Mouse (Mus musculus) spleen, postnatal 4 days (tissue): ENCODE data around the gene Vmn2r68.

ENCODE experiments used
- DNase-seq, 2 experiments: peaks; one replicate each; pipeline ENCODE4 v3.0.0; 2022; ENCODE audit warnings: low spot score in 2 of 2

The Vmn2r68 gene

DNA sequence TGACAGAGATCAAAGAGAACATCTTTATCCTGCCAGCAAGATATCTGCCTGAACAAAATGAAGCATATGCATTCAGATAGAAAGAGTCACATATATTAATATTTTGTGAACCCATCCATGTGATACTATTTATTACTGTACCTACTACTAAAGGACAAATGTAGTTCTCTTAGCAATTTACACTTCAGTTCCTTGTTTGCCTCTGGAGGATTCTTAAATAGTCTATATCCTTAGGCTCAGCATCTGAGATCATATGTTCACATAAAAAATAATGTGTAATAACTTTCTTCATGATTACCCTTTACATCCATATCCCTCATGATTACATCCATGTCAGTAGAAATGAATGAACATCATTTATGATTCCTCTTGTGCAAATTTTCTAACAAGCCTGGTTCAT is at the start of gene Vmn2r68:
TSS of gene Vmn2r68 (minus strand) at position 101 of the 400 bp plus-strand sequence.
- no peak for DNase-seq
